Mouse (Mus musculus) heart, postnatal 0 days (tissue): Measurements from ENCODE around the gene Pde11a.

Source experiments
- CTCF ChIP-seq: IDR thresholded peaks from 2 replicates; pipeline ENCODE4 v1.5.1; 2016; ENCODE audit warnings: antibody characterized with exemption, control low read depth, low read depth
- EP300 ChIP-seq: IDR thresholded peaks from 2 replicates; pipeline ENCODE4 v1.6.1; 2016; ENCODE audit warnings: antibody characterized with exemption, low read depth

GRCm38 (mm10) chr2:75982626-75983025 is 355.9 kb downstream of the Pde11a start:
- TF ChIP-seq EP300 = no peak
- TF ChIP-seq CTCF = no peak
